Mouse (Mus musculus) neural tube, embryonic 14.5 days (tissue): ENCODE data around the gene Prss2. TPM values are rescaled to one million over a fixed set of nuclear protein-coding genes. Genes with fewer than 3 reads are reported as not detected.
"Not testable (repeated sequence)": the region's sequence is repeated elsewhere in the genome, so short reads cannot be mapped to it uniquely, and the experiment has no call there.

ENCODE experiments used
- ATAC-seq: fragments of 200-750 bp; cut with Nextera tagmentation; 2 replicates; pipeline ENCODE4 v1.8.0; 2017; ENCODE audit warnings: low read depth, mild to moderate bottlenecking, moderate TSS enrichment, moderate library complexity
- H3K27ac ChIP-seq: fragments of 300-500 bp; sonication (generic); 2 replicates; pipeline ENCODE4 v1.5.1; 2014; ENCODE audit warnings: low read depth, mild to moderate bottlenecking, control low read depth, low read length, moderate library complexity, mixed read lengths
- H3K27me3 ChIP-seq: fragments of 300-500 bp; sonication (generic); 2 replicates; pipeline ENCODE4 v1.6.1; 2014; ENCODE audit warnings: low read length; ENCODE audit not compliant: control insufficient read depth, insufficient read depth
- H3K36me3 ChIP-seq: fragments of 300-500 bp; sonication (generic); 2 replicates; pipeline ENCODE4 v1.6.1; 2014; ENCODE audit warnings: low read length, mixed read lengths; ENCODE audit not compliant: control insufficient read depth, insufficient read depth
- H3K4me1 ChIP-seq: fragments of 300-500 bp; sonication (generic); 2 replicates; pipeline ENCODE4 v1.6.1; 2014; ENCODE audit warnings: low read length; ENCODE audit not compliant: control insufficient read depth, insufficient read depth
- H3K4me2 ChIP-seq: fragments of 300-500 bp; sonication (generic); 2 replicates; pipeline ENCODE4 v1.6.1; 2014; ENCODE audit warnings: mild to moderate bottlenecking, low read depth, low read length, control low read depth
- H3K4me3 ChIP-seq: fragments of 300-500 bp; sonication (generic); 2 replicates; pipeline ENCODE4 v1.5.1; 2014; ENCODE audit warnings: low read depth, low read length, control low read depth, mixed read lengths
- H3K9ac ChIP-seq: fragments of 300-500 bp; sonication (generic); replicated peaks from 2 replicates; pipeline ENCODE4 v1.6.1; 2014; ENCODE audit warnings: low read depth, mild to moderate bottlenecking, control low read depth, low read length, mixed read lengths
- H3K9me3 ChIP-seq: fragments of 300-500 bp; sonication (generic); 2 replicates; pipeline ENCODE4 v1.6.1; 2016; ENCODE audit warnings: low read length; ENCODE audit not compliant: control insufficient read depth
- WGBS: fragments of 180-500 bp; shearing (Covaris S2); extraction: QIAGEN DNeasy Blood & Tissue Kit; methylation state at CpG from one replicate; pipeline ENCODE4 v1.1.7; 2014; 5-methylcytosine and 5-hydroxymethylcytosine counted together
- polyA plus RNA-seq: library from polyadenylated mRNA; unstranded; fragments of >200 nt; fragmentation: Nextera tagmentation; extraction: Ambion mirVana; gene quantifications from 2 replicates; pipeline ENCODE4 v1.2.1, GENCODE M21; 2014

Prss2 gene
- polyA plus RNA-seq, 1 experiment from 2014 or later = not detected

GRCm38 (mm10) chr6:41532687-41533284, 11.2 kb downstream of the Prss2 start:
- H3K27ac ChIP-seq = no peak overlapping the region
- no peaks in the 10 kb centered on the region for H3K4me1 ChIP-seq
- H3K9ac ChIP-seq = no peak overlapping the region
- no peak overlapping the region for H3K4me2 ChIP-seq
- H3K36me3 ChIP-seq = no peaks in the 10 kb centered on the region
- WGBS = 88% methylated on average over 8 of the region's 8 CpGs
- ATAC-seq = no peak
- no peak overlapping the region for H3K4me3 ChIP-seq
- no peaks in the 10 kb centered on the region for H3K27me3 ChIP-seq
- H3K9me3 ChIP-seq = no peaks in the 10 kb centered on the region

- H3K9ac ChIP-seq = no peak overlapping the region
- H3K27me3 ChIP-seq = no peaks in the 10 kb centered on the region
- no peak overlapping the region for H3K4me2 ChIP-seq
- no peak for ATAC-seq
- 98% methylated on average over 1 of the region's 1 CpGs for WGBS
- H3K4me1 ChIP-seq = no peaks in the 10 kb centered on the region
- H3K4me3 ChIP-seq = no peak overlapping the region
- no peaks in the 10 kb centered on the region for H3K9me3 ChIP-seq
- H3K36me3 ChIP-seq = no peaks in the 10 kb centered on the region
- H3K27ac ChIP-seq = no peak overlapping the region
These were observed 15.8 kb downstream of the Prss2 start for GRCm38 (mm10) chr6:41537376-41537775.

GRCm38 (mm10) chr6:41538296-41538695, 16.7 kb downstream of the Prss2 start:
- not testable (repeated sequence) for H3K36me3 ChIP-seq
- WGBS = 91% methylated on average over 5 of the region's 8 CpGs

GRCm38 (mm10) chr6:41540746-41541145, 19.2 kb downstream of the Prss2 start:
- Histone ChIP-seq H3K36me3 (no peaks in the 10 kb centered on the region), H3K4me1 (no peaks in the 10 kb centered on the region), H3K9ac (no peak overlapping the region)

More at GRCm38 (mm10) chr6:41538296-41538695, 16.7 kb downstream of the Prss2 start:
- H3K4me3 ChIP-seq, H3K4me1 ChIP-seq, H3K27me3 ChIP-seq, H3K4me2 ChIP-seq, H3K9ac ChIP-seq, H3K9me3 ChIP-seq, ATAC-seq, H3K27ac ChIP-seq: not testable (repeated sequence)

GRCm38 (mm10) chr6:41541746-41542145, 20.2 kb downstream of the Prss2 start:
- no peak for ATAC-seq
- no peaks in the 10 kb centered on the region for H3K9me3 ChIP-seq
- WGBS = 79% methylated on average over 1 of the region's 1 CpGs
- H3K36me3 ChIP-seq = no peaks in the 10 kb centered on the region
- H3K27ac ChIP-seq = no peak overlapping the region
- no peak overlapping the region for H3K4me2 ChIP-seq
- no peak overlapping the region for H3K9ac ChIP-seq
- H3K4me1 ChIP-seq = no peaks in the 10 kb centered on the region
- H3K27me3 ChIP-seq = no peaks in the 10 kb centered on the region
- H3K4me3 ChIP-seq = no peak overlapping the region

More at GRCm38 (mm10) chr6:41540746-41541145, 19.2 kb downstream of the Prss2 start:
- H3K4me3 ChIP-seq = no peak overlapping the region
- H3K9me3 ChIP-seq = no peaks in the 10 kb centered on the region
- no peak overlapping the region for H3K27ac ChIP-seq
- no peaks in the 10 kb centered on the region for H3K27me3 ChIP-seq
- no peak for ATAC-seq
- H3K4me2 ChIP-seq = no peak overlapping the region

GRCm38 (mm10) chr6:41542983-41543382, 21.4 kb downstream of the Prss2 start:
- H3K4me1 ChIP-seq = no peaks in the 10 kb centered on the region
- H3K4me3 ChIP-seq = no peak overlapping the region
- H3K27me3 ChIP-seq = no peaks in the 10 kb centered on the region
- H3K4me2 ChIP-seq = peak overlapping the region; percentile 52; the same call in 1 of the 2 replicates
- H3K36me3 ChIP-seq = no peaks in the 10 kb centered on the region
- no peaks in the 10 kb centered on the region for H3K9me3 ChIP-seq
- 20% methylated on average over 3 of the region's 3 CpGs for WGBS
- no peak for ATAC-seq
- no peak overlapping the region for H3K27ac ChIP-seq
- H3K9ac ChIP-seq = no peak overlapping the region

- no peak overlapping the region for H3K27ac ChIP-seq
These were observed 21.9 kb downstream of the Prss2 start for GRCm38 (mm10) chr6:41543411-41544050.

GRCm38 (mm10) chr6:41544381-41544924, 22.9 kb downstream of the Prss2 start:
- Histone ChIP-seq H3K36me3 (no peaks in the 10 kb centered on the region), H3K9me3 (no peaks in the 10 kb centered on the region), H3K27me3 (no peaks in the 10 kb centered on the region), H3K4me1 (no peaks in the 10 kb centered on the region), H3K4me2 (peak overlapping the region; percentile 52), H3K27ac (no peak overlapping the region), H3K4me3 (no peak overlapping the region), H3K9ac (no peak overlapping the region)
- WGBS = 50% methylated on average over 5 of the region's 5 CpGs
- peak; percentile 77 for ATAC-seq

More at GRCm38 (mm10) chr6:41543411-41544050, 21.9 kb downstream of the Prss2 start:
- Histone ChIP-seq H3K9ac (0 out of 2 replicates have a peak overlapping the region, but pooled peaks have one; percentile 21), H3K36me3 (no peaks in the 10 kb centered on the region), H3K4me3 (peak overlapping the region; percentile 27), H3K4me1 (no peaks in the 10 kb centered on the region), H3K4me2 (peak overlapping the region; percentile 52), H3K27me3 (no peaks in the 10 kb centered on the region), H3K9me3 (no peaks in the 10 kb centered on the region)
- WGBS = 10% methylated on average over 28 of the region's 28 CpGs
- ATAC-seq = no peak; the same call in 1 of the 2 replicates

GRCm38 (mm10) chr6:41545266-41545665, 23.7 kb downstream of the Prss2 start:
- H3K36me3 ChIP-seq = no peaks in the 10 kb centered on the region
- no peaks in the 10 kb centered on the region for H3K27me3 ChIP-seq
- ATAC-seq = no peak
- no peaks in the 10 kb centered on the region for H3K9me3 ChIP-seq
- 79% methylated on average over 4 of the region's 4 CpGs for WGBS
- no peak overlapping the region for H3K9ac ChIP-seq
- H3K4me1 ChIP-seq = no peaks in the 10 kb centered on the region
- H3K4me3 ChIP-seq = no peak overlapping the region
- H3K27ac ChIP-seq = no peak overlapping the region
- H3K4me2 ChIP-seq = no peak overlapping the region
